Mouse (Mus musculus) lung, postnatal 0 days (tissue): Measurements from ENCODE around the gene Phldb1. TPM values are rescaled to one million over a fixed set of nuclear protein-coding genes. Genes with fewer than 3 reads are reported as not detected.

Source experiments
- ATAC-seq: fragments of 200-750 bp; cut with Nextera tagmentation; 2 replicates; pipeline ENCODE4 v1.8.0; 2017; ENCODE audit warnings: moderate library complexity
- DNase-seq: peaks from one replicate; pipeline ENCODE4 v3.0.0-alpha.2; 2016; ENCODE audit warnings: low spot score
- H3K27ac ChIP-seq: fragments of 300-500 bp; sonication (generic); 2 replicates; pipeline ENCODE4 v1.5.1; 2014; ENCODE audit warnings: antibody characterized with exemption, mild to moderate bottlenecking, low read length, mixed read lengths
- H3K27me3 ChIP-seq: fragments of 300-500 bp; sonication (generic); replicated peaks from 2 replicates; pipeline ENCODE4 v1.6.1; 2014; ENCODE audit warnings: low read length, mixed read lengths; ENCODE audit not compliant: insufficient read depth
- H3K36me3 ChIP-seq: fragments of 300-500 bp; sonication (generic); 2 replicates; pipeline ENCODE4 v1.6.1; 2014; ENCODE audit warnings: low read length, mixed read lengths; ENCODE audit not compliant: insufficient read depth
- H3K4me1 ChIP-seq: fragments of 300-500 bp; sonication (generic); 2 replicates; pipeline ENCODE4 v1.6.1; 2014; ENCODE audit warnings: antibody characterized with exemption, low read depth, low read length, mixed read lengths; ENCODE audit not compliant: insufficient read depth
- H3K4me2 ChIP-seq: fragments of 300-500 bp; sonication (generic); replicated peaks from 2 replicates; pipeline ENCODE4 v1.6.1; 2014; ENCODE audit warnings: low read depth, mild to moderate bottlenecking, low read length, moderate library complexity, mixed read lengths
- H3K4me3 ChIP-seq: fragments of 300-500 bp; sonication (generic); 2 replicates; pipeline ENCODE4 v1.5.1; 2014; ENCODE audit warnings: low read depth, low read length
- H3K9ac ChIP-seq: fragments of 300-500 bp; sonication (generic); replicated peaks from 2 replicates; pipeline ENCODE4 v1.6.1; 2014; ENCODE audit warnings: low read depth, mild to moderate bottlenecking
- H3K9me3 ChIP-seq: fragments of 300-500 bp; sonication (generic); 2 replicates; pipeline ENCODE4 v1.6.1; 2016; ENCODE audit warnings: low read length, mixed read lengths
- CTCF ChIP-seq: IDR thresholded peaks from 2 replicates; pipeline ENCODE4 v1.5.1; 2016; ENCODE audit warnings: antibody characterized with exemption, mild to moderate bottlenecking
- EP300 ChIP-seq: IDR thresholded peaks from 2 replicates; pipeline ENCODE4 v1.6.1; 2016; ENCODE audit warnings: antibody characterized with exemption, mild to moderate bottlenecking, control low read depth
- WGBS: fragments of 180-500 bp; shearing (Covaris S2); extraction: QIAGEN DNeasy Blood & Tissue Kit; methylation state at CpG from one replicate; pipeline ENCODE4 v1.1.7; 2014; 5-methylcytosine and 5-hydroxymethylcytosine counted together
- polyA plus RNA-seq: library from polyadenylated mRNA; unstranded; fragments of >200 nt; fragmentation: Nextera tagmentation; extraction: Ambion mirVana; gene quantifications from 2 replicates; pipeline ENCODE4 v1.2.1, GENCODE M21; 2015

The Phldb1 gene
- polyA plus RNA-seq, 1 experiment from 2014 or later, result 21.3 TPM

GRCm38 (mm10) chr9:44708429-44708765 lies 26.6 kb downstream of the Phldb1 start:
- Histone ChIP-seq H3K27me3 (no peaks in the 10 kb centered on the region), H3K36me3 (no peaks in the 10 kb centered on the region; the same call in 1 of the 2 replicates), H3K27ac (no peak overlapping the region), H3K4me1 (no peaks in the 10 kb centered on the region), H3K9ac (peak overlapping the region; percentile 29), H3K4me3 (peak overlapping the region; percentile 41), H3K4me2 (peak overlapping the region; percentile 68), H3K9me3 (no peaks in the 10 kb centered on the region)
- WGBS, result 13% methylated on average over 24 of the region's 24 CpGs
- ATAC-seq, result peak; percentile 80
- DNase-seq, result peak; percentile 81
- TF ChIP-seq CTCF (peak; percentile 47), EP300 (no peak)

- Histone ChIP-seq H3K4me2 (peak overlapping the region; percentile 68), H3K9ac (peak overlapping the region; percentile 29), H3K9me3 (no peaks in the 10 kb centered on the region), H3K27ac (no peak overlapping the region), H3K4me3 (peak overlapping the region; percentile 41), H3K4me1 (no peaks in the 10 kb centered on the region), H3K27me3 (no peaks in the 10 kb centered on the region), H3K36me3 (no peaks in the 10 kb centered on the region; the same call in 1 of the 2 replicates)
- no peak for DNase-seq
- WGBS, result 28% methylated on average over 28 of the region's 28 CpGs
- TF ChIP-seq EP300, result no peak
- no peak for TF ChIP-seq CTCF
- ATAC-seq, result no peak; the same call in 1 of the 2 replicates
These were observed 27.1 kb downstream of the Phldb1 start for GRCm38 (mm10) chr9:44707749-44708428.

GRCm38 (mm10) chr9:44699730-44700129 lies 35.3 kb downstream of the Phldb1 start:
- H3K4me1 ChIP-seq, result no peaks in the 10 kb centered on the region
- H3K4me3 ChIP-seq, result no peak overlapping the region
- 0 out of 2 replicates have a peak, but pooled peaks cover 20% of the 10 kb centered on the region for H3K36me3 ChIP-seq

GRCm38 (mm10) chr9:44699196-44699595 lies 35.8 kb downstream of the Phldb1 start:
- DNase-seq (no peak), ATAC-seq (no peak)
- H3K4me1 ChIP-seq, result no peaks in the 10 kb centered on the region
- H3K4me3 ChIP-seq, result no peak overlapping the region
- H3K36me3 ChIP-seq, result peaks cover 24% of the 10 kb centered on the region; the same call in 1 of the 2 replicates
- H3K4me2 ChIP-seq, result no peak overlapping the region
- no peaks in the 10 kb centered on the region for H3K9me3 ChIP-seq
- no peak overlapping the region for H3K27ac ChIP-seq
- no peak for TF ChIP-seq EP300
- no peak for TF ChIP-seq CTCF
- no peak overlapping the region for H3K9ac ChIP-seq
- 84% methylated on average over 10 of the region's 10 CpGs for WGBS
- no peaks in the 10 kb centered on the region for H3K27me3 ChIP-seq

More at GRCm38 (mm10) chr9:44699730-44700129, 35.3 kb downstream of the Phldb1 start:
- WGBS, result 72% methylated on average over 5 of the region's 5 CpGs
- Histone ChIP-seq H3K9me3 (no peaks in the 10 kb centered on the region), H3K9ac (no peak overlapping the region), H3K27ac (no peak overlapping the region), H3K27me3 (no peaks in the 10 kb centered on the region), H3K4me2 (no peak overlapping the region)
- ATAC-seq, result no peak
- DNase-seq, result no peak
- no peak for TF ChIP-seq EP300
- no peak for TF ChIP-seq CTCF

- no peak overlapping the region for H3K4me3 ChIP-seq
- H3K27ac ChIP-seq, result no peak overlapping the region
- H3K27me3 ChIP-seq, result no peaks in the 10 kb centered on the region
- ATAC-seq, result no peak
- no peak for TF ChIP-seq CTCF
- no peak for TF ChIP-seq EP300
- H3K9me3 ChIP-seq, result no peaks in the 10 kb centered on the region
- H3K4me1 ChIP-seq, result no peaks in the 10 kb centered on the region
- DNase-seq, result no peak
- WGBS, result 92% methylated on average over 16 of the region's 16 CpGs
- peaks cover 28% of the 10 kb centered on the region; the same call in 1 of the 2 replicates for H3K36me3 ChIP-seq
- H3K4me2 ChIP-seq, result no peak overlapping the region
- H3K9ac ChIP-seq, result no peak overlapping the region
These were observed 37.1 kb downstream of the Phldb1 start for GRCm38 (mm10) chr9:44697866-44698265.

- no peak overlapping the region for H3K27ac ChIP-seq
- peaks cover 28% of the 10 kb centered on the region; the same call in 1 of the 2 replicates for H3K36me3 ChIP-seq
- H3K4me3 ChIP-seq, result no peak overlapping the region
These were observed 41.9 kb downstream of the Phldb1 start for GRCm38 (mm10) chr9:44693071-44693470.

More at GRCm38 (mm10) chr9:44693071-44693470, 41.9 kb downstream of the Phldb1 start:
- Histone ChIP-seq H3K27me3 (no peaks in the 10 kb centered on the region), H3K9ac (no peak overlapping the region), H3K9me3 (no peaks in the 10 kb centered on the region), H3K4me1 (peaks cover 11% of the 10 kb centered on the region; the same call in 1 of the 2 replicates), H3K4me2 (no peak overlapping the region)
- TF ChIP-seq CTCF (no peak), EP300 (no peak)
- WGBS, result 81% methylated on average over 11 of the region's 11 CpGs
- no peak for ATAC-seq
- DNase-seq, result no peak
